Mouse (Mus musculus) left cerebral cortex, postnatal 36 days (tissue): ENCODE results near the gene Krt18. TPM values are rescaled to one million over a fixed set of nuclear protein-coding genes. Genes with fewer than 3 reads are reported as not detected.
"Not testable (repeated sequence)": the region's sequence is repeated elsewhere in the genome, so short reads cannot be mapped to it uniquely, and the experiment has no call there.

Experiments
- DNase-seq, 2 experiments: peaks; one replicate each; pipeline ENCODE4 v3.0.0; 2021 to 2022; ENCODE audit warnings: low spot score in 2 of 2, mixed read lengths in 1 of 2
- intact Hi-C: fragments of 180-260 bp; cut with DNase I; formaldehyde crosslinking; loops from one replicate; pipeline ENCODE4 v1.15.1; 2025
- total RNA-seq, 2 experiments: library from RNA; stranded (reverse); gene quantifications; 2 replicates each; pipeline ENCODE4 v1.2.3; 2021

Krt18 gene
- under 1 TPM in 1 of 2 experiments, not detected in 1; 0.22 TPM for total RNA-seq

DNA sequence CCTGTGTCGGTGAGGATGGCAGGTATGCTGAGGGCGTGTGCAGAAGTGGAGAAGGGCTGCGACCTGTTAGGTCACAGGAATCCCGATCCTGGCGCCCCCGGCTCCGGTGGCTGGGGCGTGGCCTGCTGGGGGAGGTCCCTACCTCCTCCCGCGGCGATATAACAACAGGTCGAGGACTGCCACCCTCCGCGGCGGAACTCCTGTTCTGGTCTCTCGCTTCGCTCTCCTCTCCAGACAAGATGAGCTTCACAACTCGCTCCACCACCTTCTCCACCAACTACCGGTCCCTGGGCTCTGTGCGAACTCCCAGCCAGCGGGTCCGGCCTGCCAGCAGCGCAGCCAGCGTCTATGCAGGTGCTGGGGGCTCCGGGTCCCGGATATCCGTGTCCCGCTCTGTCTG lies at the start of gene Krt18:
Gene Krt18 (plus strand): TSS at position 141 of the 400 bp plus-strand sequence.
- no peak for DNase-seq
- intact Hi-C loops = no loop called here

DNA sequence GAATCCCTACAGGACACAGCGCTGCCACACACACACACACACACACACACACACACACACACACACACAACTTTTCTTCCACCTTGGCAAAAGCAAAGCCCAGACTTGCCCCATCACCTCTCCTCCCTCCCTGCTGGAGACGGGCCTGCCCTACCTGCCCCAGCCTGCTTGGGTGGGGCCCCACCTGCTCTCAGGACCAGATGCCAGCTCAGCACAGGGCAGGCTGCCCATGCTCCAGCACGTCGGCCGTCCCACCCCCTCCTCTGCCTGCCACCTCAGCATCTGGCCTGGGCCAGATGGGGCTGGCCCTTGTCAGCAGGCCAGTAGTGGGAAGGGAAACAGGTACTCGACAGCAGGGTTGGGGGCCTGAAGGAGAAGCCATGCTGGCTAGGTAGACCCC lies 47.1 kb upstream of the Krt18 start:
- intact Hi-C loops = no loop called here
- DNase-seq = no peak

DNA sequence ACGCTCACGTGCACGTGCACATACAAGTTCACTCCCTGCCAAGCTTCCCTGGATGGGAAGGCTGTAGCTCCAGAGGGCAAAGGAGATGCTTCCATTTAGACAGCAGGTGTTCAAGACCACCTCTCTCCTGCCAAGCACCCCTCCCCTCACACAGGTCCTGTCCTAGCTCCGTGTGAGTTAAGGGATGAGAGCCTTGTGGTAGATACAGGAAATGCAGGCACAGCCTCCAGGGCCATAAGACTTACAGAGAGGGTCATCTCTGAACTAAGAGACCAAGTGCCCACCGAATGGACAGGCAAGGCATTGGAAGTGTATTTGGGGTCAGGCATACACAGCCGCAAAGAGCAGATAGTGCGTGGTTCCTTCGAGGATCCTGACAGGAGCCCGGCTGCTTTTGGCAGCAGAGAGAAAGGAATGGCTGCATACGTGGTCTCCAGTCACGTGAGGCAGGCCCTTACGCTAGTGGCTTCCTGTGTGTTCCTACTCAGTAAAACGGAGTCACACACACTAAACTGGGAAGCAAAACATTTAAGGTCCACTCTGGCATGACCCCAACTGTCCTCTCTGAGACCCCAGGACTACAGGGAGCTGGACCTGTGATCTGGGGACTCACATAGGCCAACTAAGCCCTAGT lies 44.5 kb upstream of the Krt18 start:
- intact Hi-C loops = no loop called here

DNA sequence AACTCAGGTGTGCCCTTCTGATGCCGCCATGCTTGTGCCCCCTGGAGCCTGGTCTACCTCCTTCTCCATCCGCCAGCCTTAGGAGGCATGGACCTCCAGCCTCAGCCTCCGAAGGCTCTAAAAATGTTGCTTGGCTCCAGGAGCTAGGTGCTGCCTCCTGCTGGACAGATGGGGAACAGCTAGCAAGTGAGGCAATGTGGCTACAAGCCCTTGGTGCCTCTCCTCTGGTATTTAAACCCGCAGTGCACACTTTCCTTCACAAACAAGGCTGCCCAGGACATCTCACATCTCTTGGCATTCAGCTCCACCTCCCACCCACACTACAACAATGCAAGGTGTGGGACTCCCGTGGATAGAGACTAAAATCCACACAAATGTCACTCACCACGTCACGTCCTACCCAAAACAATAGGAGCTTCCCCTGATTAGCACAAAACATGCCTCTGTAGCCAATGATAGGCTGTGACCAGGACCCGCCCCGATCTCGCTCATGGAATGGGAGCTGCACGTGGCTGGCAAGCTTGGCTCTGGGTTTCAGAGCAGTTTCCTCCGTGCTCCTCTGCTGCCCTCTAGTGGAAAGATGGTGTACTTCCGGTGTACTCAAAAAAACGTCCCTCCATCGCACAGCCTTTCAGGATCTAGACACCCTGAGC lies 43.9 kb upstream of the Krt18 start:
- intact Hi-C loops = loop anchor here (1.0 to 2.0 kb wide), 3 partner anchors 465 to 657 kb away; no protein-coding TSS in a partner anchor
- peak; percentile 88 to 92 for DNase-seq

More for the DNA sequence above, 44.5 kb upstream of the Krt18 start:
- DNase-seq = no peak

DNA sequence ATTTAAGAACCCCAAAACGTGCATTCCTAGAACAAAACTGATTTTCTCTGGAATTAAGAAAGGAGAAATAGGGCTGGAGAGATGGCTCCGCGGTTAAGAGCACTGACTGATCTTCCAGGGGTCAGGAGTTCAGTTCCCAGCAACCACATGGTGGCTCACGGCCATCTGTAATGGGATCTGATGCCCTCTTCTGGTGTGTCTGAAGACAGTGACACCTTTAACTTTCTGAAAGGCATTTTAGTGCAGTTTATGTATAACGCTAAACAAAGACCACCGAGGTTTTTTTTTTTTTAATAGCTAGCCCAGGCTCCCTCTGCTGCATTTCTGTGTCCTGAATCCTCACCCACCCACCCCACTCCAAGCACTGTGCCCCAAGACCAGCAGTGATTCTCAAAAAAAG lies 43.2 kb upstream of the Krt18 start:
- intact Hi-C loops = loop anchor here (1.0 to 2.0 kb wide), 3 partner anchors 465 to 658 kb away; no protein-coding TSS in a partner anchor

DNA sequence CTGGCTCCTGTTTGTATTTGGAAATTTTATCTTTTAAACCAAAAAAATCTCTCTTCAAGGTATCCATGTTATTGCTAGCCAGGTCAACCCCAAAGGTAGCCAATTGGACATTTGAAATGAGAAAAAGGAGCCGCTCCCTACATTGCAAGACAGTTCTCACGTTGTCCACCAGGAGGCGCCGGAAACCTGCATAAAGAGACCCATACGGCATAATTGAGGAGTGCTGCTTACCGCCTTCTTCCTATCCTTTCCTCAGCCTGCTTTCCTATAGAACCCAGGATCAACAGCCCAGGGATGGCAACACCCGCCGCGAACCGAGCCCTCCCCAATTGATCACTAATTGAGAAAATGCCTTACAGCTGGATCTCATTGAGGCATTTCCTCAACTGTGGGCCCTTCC lies 39.9 kb upstream of the Krt18 start:
- intact Hi-C loops = loop anchor here (1.0 kb wide), 1 partner anchor 77 kb away; no protein-coding TSS in a partner anchor
- DNase-seq = peak; percentile 82 to 86

More for the DNA sequence above, 43.2 kb upstream of the Krt18 start:
- DNase-seq = no peak

DNA sequence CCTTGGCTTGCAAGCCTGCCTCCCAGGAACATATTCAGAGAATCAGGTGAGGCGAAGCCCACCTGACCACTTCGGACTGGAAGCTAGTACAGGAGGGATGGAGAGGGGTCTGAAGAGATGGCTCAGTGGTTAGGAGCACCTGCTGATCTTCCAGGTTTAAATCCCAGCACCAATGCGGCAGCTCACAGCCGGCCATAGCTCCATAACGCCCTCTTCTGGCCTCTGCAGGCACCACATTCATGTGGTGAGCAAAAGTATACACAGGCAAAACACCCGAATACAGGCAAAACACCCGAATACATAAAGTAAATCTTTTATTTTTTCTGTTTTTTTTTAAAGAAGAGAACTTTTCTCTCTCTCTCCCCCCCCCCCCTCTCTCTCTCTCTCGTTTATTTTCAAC lies 39.3 kb upstream of the Krt18 start:
- intact Hi-C loops = loop anchor here (1.0 kb wide), 1 partner anchor 77 kb away; no protein-coding TSS in a partner anchor
- DNase-seq = no peak

DNA sequence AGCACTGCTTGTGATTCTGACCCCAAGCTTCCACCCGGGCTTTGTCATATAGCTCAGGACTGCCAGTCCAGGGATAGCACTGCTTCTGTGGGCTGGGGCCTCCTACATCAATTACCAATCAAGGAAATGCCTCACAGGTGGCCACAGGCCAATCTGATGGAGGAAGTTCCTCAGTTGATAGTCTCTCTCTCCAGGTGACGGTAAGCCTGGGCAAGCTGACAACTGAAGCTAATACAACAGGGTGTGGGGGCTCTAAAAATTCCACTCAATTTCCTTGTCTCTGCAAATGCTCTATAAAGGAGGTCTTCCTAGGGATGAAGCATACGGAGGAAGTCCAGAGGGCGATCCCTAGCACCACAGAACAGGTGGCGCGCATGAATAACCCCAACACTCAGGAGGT lies 37.0 kb upstream of the Krt18 start:
- DNase-seq = no peak
- intact Hi-C loops = no loop called here

DNA sequence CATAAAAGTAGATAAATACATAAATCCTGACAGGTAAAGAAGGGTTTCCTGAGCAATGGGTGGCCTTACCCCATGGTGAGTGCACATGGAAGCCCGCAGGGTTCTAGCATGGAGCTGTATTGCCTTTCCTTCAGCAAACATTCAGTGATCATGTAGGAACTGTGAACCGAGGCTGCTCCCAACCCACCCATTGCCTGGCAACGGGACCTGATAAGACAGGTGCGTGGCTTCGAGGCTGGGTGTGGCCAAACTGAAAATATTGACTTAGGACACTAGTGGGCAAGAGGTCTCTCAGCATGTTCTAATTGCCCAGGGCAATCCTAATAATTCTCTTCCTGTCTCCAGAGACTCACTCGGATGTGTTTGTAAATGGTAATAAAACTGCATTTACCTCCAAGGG lies 33.6 kb upstream of the Krt18 start:
- DNase-seq = no peak
- intact Hi-C loops = no loop called here

DNA sequence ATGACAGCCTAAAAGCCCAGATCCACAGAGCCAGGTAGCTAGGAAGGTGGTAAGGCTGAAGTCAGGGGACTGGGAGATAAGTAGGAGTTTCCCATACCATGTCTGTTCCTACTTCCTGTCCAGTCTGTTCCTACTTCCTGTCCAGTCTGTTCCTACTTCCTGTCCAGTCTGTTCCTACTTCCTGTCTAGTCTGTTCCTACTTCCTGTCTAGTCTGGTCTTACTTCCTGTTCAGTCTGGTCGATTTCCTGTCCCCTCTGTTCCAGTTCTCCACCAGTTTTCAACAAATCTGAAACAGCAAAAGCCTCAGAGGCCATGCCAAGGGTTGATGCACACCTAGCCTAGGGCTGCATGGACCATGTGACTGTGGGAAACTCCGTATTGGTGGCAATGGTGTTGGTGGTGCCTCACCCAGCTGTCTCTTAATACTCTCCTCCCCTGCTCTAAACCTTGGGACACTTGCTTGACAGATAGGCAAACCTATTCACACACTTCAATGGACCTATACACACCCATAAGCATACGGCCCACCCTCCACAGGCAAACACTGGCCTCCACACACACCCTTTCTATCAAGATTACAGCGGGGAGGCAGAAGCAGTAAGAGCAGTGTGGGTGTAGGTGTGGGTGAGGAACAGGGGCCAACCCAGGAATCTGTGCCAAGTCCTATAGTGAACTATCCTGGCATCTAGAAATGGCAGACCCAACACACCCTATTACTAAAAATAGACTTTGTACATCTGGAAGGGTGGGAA lies 32.3 kb upstream of the Krt18 start:
- intact Hi-C loops = no loop called here
- no peak for DNase-seq

DNA sequence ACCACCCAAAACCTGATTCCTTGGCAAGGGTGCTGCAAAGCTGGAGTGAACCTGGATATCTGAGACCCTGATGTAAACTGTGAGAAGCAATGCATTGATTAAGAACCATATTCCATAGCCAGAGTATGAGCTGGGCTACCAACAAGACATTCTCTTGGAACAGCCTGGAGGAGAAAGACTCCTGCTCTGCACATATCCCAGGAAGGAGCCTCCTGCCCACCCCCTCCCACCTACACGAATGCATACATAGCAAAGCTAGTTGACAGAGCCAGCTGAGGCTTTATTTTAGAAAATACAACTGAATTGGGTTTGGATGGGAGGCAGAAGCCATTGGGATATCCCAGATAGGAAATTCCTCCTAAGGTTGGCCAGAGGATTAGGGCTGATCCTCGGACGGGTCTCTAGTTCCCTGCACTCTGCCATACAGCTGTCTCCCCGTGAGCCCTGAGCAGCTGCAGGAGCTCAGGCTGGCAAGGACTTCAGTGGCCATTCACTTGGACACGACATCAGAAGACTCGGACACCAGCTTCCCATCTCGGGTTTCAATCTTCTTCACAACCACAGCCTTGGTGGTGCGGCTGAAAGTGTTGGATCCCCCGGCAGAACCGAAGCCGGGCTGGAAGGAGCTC lies 31.4 kb upstream of the Krt18 start:
- intact Hi-C loops, DNase-seq: not testable (repeated sequence)

DNA sequence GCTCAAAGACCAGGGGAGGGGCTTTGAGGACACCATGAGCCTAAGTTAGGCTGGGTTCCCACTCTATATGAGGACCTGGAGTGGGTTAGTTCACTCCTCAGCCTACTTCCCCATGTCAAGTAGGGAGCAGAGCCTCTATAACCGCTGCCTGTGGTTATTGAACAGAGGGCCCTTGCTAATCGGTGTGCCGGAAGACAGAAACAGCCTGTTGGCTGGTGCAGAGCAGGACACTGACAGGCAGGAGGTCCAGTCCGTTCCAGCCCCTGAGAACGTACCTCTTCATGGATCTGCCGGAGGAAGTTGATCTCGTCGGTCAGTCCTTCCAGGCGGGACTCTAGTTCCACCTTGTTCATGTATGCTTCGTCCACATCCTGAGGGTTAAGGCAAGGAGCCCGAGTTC lies 28.8 kb upstream of the Krt18 start:
- intact Hi-C loops = no loop called here
- DNase-seq = no peak

DNA sequence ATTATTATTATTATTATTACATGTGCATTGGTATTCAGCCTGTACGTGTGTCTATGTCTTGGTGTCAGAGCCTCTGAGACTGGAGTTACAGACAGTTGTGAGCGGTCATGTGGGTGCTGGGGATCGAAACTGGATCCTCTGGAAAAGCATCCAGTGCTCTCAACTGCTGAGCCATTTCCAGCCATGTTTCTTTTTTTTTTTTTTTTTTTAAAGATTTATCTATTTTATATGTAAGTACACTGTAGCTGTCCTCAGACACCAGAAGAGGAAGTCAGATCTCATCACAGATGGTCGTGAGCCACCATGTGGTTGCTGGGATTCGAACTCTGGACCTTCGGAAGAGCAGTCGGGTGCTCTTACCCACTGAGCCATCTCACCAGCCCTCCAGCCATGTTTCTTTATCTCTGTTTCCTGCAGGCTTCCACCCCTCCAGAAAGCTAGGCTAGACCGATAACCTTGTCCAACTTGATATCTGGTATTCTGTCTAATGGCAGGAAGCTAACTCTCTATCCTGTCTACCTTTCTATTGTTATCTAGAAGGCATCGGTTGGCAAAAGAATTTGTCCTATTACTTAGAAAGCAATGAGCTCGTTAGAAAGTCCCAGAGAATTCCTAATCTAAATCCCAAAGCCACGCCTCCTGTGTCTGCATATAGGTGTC lies 28.2 kb upstream of the Krt18 start:
- no peak for DNase-seq
- intact Hi-C loops = no loop called here

DNA sequence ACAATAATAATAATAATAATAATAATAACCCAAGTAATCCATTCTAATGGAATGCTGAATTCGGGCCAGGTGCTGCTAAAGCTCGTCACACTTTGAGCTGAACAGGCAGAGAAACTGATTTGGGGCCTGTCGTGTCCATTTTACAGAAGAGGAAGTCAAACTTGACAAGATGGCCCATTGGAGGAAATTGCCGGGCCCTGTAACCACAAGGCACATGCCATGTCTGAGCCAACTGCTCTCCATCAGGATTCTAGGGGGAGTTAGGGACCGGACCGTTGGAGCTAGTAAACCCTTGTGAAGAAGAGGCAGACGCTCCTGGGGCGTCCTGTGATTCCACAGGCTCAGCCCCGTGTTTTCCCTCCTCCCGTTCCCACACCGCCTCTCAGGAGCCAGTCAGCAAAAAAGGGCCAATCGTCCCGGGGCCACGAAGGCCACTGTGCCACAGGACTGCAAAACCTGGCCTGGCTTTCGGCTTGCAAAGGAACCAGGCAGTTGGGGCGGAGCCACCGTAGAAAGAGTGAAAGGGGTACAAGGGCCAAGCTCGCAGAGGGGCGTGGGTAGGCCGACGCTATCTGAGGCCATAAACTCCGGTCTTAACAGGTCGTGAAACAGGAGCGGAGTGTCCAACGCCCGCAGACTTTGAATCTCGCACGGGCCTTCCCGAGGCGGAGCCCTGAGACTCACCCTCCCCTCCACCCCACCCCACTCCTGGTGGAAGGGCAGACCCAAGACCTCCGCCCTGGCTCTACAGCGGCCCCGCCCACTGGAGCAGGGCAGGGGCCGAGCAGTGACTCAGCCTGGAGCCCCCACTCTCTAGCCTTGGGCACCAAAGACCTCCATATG lies 25.1 kb upstream of the Krt18 start:
- intact Hi-C loops = no loop called here
- no peak for DNase-seq

DNA sequence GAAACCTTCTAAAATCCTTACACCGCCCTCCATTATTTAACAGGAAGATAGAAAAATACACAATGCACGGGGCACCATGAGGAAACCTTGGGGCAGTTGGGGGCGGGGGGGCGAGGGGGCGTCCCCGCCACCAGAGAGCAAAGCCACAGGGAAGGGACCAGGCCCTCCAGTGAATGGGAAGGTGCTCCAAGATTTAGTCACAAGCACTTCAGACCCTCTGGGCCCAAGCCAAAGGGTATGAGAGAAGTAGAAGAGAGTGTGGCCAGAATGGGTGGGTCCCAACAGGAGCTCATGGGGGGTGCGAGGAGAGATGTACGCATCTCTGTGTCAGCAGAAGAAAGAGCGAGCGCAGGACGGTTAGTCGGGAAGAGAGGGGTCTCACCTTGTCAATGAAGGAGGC lies 24.5 kb upstream of the Krt18 start:
- intact Hi-C loops = no loop called here
- no peak for DNase-seq

DNA sequence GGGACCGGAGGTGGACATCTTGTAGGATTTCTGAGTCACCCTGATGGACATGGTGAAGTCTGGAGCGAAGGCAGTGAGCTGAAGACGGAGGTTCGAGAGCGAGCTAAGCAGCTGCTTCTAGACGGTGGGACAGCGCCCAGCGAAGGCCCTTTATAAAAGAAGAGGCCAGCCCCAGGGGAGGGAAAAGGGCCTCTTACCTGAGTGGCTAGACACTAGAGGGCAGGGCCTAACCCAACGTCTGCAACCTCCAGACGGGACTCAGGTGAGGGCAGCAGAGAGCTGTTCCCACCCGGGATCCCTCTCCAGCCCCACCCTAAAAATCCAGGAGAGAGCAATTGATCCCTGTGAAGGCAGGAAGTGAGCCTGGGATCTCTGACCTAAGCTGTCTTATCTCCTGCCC lies 23.8 kb upstream of the Krt18 start, which contains the start of gene Krt8:
Gene Krt8 (minus strand): TSS at position 294 of the 400 bp plus-strand sequence.
- intact Hi-C loops = no loop called here
- no peak for DNase-seq

DNA sequence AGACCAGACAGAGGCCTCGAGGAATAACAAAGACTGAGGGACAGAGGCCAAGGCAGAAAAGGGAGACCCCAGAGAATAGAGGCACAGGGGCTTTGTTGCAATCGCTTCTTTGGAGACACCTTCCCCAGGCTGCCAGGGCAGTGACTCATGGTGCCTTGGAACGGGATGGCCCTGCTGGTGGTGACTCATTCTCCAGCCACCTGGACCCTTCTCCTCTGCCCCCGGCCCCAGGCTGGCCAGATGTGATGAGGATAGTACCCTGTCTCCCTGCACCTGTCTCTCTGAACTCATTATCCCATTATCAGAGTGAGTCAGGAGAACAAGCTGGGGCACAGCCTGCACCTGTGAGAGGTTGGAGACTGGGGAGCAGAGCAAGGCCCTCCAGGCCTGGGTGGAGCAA lies 22.7 kb upstream of the Krt18 start:
- no peak for DNase-seq
- intact Hi-C loops = no loop called here

DNA sequence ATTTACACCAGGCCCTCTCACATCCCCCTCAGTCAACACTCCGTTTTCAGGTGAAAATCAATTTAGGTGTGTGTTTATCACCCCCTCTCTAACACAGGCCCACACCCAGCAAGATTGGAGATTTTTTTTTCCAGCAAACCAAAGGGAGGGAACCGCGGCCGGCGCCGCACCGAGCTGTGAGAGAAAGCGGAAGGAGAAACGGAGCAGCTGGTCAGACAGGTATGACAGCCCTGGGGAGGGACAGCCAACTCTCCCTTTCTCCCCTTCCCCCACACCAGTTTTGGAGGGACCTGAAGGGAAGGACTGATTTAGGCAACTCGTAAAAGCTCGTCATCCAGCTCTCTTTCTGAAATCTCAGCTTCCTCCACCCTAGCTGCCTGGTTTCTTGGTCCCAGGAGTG lies 21.7 kb upstream of the Krt18 start:
- DNase-seq = no peak
- intact Hi-C loops = no loop called here
